Mouse (Mus musculus): Measurements from ENCODE around the gene Tbkbp1. TPM values are rescaled to one million over a fixed set of nuclear protein-coding genes. Genes with fewer than 3 reads are reported as not detected.

The Tbkbp1 gene
- total RNA-seq (2023) = 1 to 10 TPM; 1.9 to 3.6 TPM

GRCm38 (mm10) chr11:97151343-97151801 lies at the start of gene Tbkbp1:
Tbkbp1 (minus strand) TSS chr11:97151495.

GRCm38 (mm10) chr11:97187764-97188642 lies 36.7 kb upstream of the Tbkbp1 start, which contains the start of gene Kpnb1:
Kpnb1 (minus strand) TSS chr11:97187881.

GRCm38 (mm10) chr11:97114671-97115601 lies 36.4 kb downstream of the Tbkbp1 start, which contains the start of gene Tbx21:
Tbx21 (minus strand) TSS chr11:97115331.

Other genes starting within 250 kb of the Tbkbp1 start
- 10 to 100 TPM; 56.6 to 59.2 TPM for gene Cdk5rap3, start 235.0 kb downstream of the Tbkbp1 start, total RNA-seq (2023)
- not detected for gene Prr15l, start 223.4 kb downstream of the Tbkbp1 start, total RNA-seq (2023)
- gene Pnpo, start 207.5 kb downstream of the Tbkbp1 start, total RNA-seq (2023) = 10 to 100 TPM; 17.9 to 23.9 TPM
- 10 to 100 TPM; 47.1 to 50.9 TPM for gene Sp2, start 168.5 kb downstream of the Tbkbp1 start, total RNA-seq (2023)
- gene Sp6, start 138.1 kb downstream of the Tbkbp1 start, total RNA-seq (2023) = 1 to 10 TPM; 3.9 TPM
- gene Scrn2, start 121.6 kb downstream of the Tbkbp1 start, total RNA-seq (2023) = 1 to 10 TPM; 3.7 to 4.2 TPM
- not detected for gene Lrrc46, start 110.1 kb downstream of the Tbkbp1 start, total RNA-seq (2023)
- 10 to 100 TPM; 46.7 to 48.3 TPM for gene Mrpl10, start 109.9 kb downstream of the Tbkbp1 start, total RNA-seq (2023)
- gene Osbpl7, start 100.9 kb downstream of the Tbkbp1 start, total RNA-seq (2023) = 10 to 100 TPM; 33.4 to 33.5 TPM
- gene Tbx21, start 36.2 kb downstream of the Tbkbp1 start, total RNA-seq (2023) = 10 to 100 TPM; 14.3 to 20.3 TPM
- gene Kpnb1, start 36.4 kb upstream of the Tbkbp1 start, total RNA-seq (2023) = 100 to 1,000 TPM; 165 to 185 TPM
- 10 to 100 TPM; 72.0 to 77.0 TPM for gene Npepps, start 129.1 kb upstream of the Tbkbp1 start, total RNA-seq (2023)
- gene Mrpl45, start 164.2 kb upstream of the Tbkbp1 start, total RNA-seq (2023) = 10 to 100 TPM; 11.3 to 16.7 TPM
- gene Gpr179, start 200.6 kb upstream of the Tbkbp1 start, total RNA-seq (2023) = under 1 TPM; 0.06 TPM
- gene Socs7, start 211.1 kb upstream of the Tbkbp1 start, total RNA-seq (2023) = 10 to 100 TPM; 16.6 to 21.0 TPM

Measured in T-cell, adult 66 days (primary cell).